Mouse (Mus musculus) frontal cortex, postnatal 36 days (tissue): ENCODE results near the gene Gm49711.
"Not testable (repeated sequence)": the region's sequence is repeated elsewhere in the genome, so short reads cannot be mapped to it uniquely, and the experiment has no call there.

ENCODE experiments used
- DNase-seq, 2 experiments: peaks; one replicate each; pipeline ENCODE4 v3.0.0; 2022; ENCODE audit warnings: low spot score in 2 of 2

Gene Gm49711

DNA sequence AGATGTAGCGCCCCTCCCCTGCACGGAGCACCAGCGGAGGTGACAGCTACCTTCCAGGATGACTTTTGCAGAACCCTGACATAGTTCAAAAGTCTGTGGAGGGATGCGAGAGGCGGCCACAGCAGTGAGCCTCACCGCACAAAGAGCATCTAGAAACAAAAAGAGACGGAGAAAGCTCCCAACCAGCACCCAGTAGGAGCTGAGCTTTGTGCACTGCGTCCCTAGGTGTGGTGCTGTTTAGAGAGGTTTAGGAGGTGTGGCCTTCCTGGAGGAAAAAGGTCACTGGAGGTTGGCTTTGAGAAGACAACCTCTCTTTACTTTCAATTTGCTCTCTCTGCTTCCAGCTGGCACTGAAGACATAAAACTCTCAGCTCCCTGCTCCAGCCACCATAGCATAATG, 121.2 kb downstream of the Gm49711 start:
- no peak for DNase-seq

DNA sequence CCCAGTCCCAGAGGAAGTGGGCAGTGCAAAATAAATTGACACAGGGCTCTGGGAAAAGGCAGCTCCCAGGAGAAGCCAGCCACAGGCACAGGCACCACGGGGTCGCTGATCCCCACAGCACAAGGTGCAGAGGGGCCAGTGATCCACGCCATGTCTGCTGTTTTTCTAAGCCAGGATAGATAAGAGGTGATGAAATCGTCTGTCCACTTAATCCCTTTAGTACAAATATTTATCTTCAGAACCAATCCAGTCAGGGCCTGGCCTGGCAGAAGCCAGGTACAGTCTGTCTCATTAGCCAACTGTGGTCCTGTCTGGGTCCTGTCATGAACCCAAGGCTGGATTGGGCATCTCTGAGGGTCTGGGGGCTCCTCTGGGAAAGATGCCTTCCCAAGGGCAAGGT, 125.4 kb downstream of the Gm49711 start:
- no peak for DNase-seq

DNA sequence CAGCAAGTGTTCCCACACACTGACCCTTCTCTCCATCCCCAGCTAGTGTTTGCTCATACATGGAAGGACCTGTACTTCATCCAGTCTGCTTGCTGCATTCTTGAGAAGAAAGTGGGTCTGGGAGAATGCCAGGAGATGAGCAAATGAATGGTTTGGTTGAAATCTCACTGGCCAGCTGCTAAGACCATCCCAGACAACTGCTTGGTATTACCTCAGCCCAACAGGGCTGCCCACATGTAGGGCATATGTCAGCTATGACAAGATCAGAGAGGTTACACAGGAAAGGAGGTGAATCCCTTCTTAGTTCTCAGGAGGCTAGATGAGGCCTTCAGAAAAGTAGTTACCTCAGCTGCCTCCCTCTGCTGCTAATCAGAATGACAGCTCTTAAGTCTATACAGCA, 132.5 kb downstream of the Gm49711 start:
- no peak for DNase-seq

DNA sequence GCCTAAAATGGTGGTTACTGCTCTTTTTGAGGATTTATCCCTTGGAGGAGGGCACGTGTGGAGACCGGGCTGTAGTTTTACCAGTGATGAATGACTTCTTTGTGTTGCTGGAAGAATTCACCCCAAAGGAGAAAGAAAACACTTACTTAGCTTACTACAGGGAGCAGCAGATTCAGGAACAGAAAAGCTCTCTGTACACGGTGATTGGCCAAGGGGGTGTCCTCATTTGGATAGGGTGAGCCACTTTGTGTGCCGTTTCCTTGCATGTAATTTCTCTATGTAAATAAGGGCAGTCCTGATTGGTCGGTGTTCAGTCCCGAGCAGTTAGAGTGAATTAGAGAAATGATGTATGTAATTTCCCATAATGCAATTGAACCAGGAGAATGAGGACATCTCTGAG, 137.0 kb downstream of the Gm49711 start:
- DNase-seq = no peak

DNA sequence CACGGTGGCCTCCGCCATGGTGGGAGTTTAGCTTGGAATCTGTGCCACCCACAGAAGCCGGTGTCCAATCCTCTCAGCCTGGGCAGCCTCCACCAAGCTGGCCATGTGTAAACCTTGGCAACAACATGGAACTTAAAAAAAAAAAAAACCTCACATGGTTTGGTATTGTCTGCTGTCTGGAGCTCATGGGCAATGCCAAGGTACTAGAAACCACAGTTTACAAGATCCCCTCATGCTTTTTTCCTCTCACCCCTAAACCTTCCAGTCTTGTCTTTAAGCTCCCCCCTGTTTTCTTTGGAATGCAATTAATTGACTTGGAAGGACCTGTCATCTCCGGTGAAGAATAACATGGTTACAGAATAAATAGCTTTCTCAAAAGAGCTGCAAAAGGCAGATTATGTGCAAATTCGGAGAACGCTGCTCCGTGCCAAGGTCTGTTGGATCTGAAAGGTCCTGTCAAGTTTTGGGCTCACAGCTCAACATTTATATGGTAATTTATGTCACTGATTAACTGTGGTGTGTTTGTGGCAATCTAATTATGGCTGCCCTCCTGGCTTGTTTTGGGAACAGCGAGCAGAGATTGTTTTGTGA, 138.7 kb downstream of the Gm49711 start:
- DNase-seq = no peak

DNA sequence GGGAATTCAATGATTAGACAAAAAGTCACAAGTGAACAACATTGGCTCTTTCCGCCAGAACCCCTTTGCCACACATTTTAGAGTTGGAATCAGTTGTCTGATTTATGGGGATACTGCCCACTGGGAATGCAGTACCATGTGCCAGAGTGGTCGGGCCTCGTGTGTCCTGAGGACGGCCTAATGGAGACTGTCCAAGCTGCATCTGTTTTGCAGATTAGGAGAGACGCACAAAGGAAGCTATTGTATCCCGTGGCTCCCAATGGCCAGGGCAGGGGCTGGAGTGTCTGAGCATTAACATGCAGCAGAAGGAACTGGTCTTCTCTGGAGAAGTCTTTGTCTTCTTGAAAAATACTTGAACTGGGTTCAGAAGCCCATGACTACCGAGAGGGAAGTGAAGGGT, 142.5 kb downstream of the Gm49711 start:
- DNase-seq = no peak

DNA sequence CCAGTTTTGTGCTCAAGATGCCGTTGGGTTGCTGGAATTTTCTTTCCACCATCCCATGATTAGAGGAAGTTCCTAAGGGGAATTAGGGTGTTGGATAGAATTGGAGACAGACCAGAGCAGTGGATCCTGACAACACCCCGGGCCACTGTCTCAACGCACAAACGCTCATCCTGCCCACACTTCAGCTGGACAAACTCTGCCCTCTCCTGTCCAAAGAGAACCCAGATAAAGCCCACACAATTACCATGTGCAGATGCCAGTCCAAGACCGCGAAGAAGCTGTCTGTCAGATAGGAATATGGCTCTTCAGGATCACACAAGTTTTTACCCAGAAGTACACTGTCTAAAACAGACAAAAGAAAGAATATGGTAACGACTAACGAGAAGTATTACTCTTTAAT, 145.5 kb downstream of the Gm49711 start:
- no peak for DNase-seq

DNA sequence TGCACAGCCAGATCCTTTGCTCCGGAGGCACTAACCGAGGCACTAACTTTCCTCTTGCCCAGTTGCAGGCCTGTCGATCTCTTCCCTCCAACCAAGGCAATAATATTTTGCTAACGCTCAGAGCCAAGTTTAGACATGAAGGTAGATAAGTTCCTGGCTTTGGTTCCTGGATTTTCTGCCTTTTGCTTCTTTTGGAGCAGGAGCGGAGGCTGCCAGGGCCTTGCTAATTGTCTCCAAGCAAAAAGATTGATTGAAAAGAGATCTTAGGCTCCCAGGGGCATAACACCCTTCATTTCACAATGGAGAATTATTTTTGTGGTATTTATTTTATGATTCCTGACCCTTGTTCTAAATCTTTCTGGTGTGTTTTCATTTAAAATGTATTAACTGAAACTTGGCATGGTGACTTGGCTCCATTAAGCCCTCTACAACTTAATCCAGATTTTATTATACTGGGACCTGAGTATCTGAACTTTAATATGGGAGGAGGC, 151.2 kb downstream of the Gm49711 start:
- DNase-seq = no peak

DNA sequence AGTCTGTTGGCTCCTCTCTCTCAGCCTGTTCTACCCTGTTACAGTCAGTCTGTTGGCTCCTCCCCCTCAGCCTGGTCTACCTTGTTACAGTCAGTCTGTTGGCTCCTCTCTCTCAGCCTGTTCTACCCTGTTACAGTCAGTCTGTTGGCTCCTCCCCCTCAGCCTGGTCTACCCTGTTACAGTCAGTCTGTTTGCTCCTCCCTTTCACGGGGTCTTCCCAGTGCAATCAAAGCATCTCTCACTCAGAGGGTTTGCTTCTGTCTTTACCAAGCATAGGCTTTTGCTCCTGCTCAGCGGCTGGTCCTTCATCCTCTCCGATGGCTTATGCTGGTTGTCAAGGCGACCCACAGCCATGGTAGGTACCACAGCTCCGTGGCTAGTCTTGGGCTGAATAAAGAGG, 152.2 kb downstream of the Gm49711 start:
- not testable (repeated sequence) for DNase-seq

DNA sequence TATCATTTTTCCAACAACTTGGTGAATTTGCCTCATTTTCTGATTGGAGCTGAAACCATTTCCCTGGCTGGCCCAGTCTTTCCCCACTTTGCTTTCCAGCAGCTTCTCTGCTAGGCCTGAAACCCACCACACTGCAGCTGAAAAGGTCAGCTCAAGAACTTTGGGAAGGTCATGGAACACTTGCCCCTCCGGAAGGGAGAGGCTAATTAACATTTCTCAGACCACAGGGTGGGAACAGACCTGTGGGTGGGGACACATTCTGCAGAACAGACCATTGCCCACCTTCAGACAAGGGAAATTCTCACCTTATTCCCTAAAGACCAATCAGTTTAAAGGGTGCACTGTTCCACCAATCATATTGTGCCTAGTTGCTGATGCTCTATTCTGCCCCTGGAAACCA, 155.8 kb downstream of the Gm49711 start:
- not testable (repeated sequence) for DNase-seq

DNA sequence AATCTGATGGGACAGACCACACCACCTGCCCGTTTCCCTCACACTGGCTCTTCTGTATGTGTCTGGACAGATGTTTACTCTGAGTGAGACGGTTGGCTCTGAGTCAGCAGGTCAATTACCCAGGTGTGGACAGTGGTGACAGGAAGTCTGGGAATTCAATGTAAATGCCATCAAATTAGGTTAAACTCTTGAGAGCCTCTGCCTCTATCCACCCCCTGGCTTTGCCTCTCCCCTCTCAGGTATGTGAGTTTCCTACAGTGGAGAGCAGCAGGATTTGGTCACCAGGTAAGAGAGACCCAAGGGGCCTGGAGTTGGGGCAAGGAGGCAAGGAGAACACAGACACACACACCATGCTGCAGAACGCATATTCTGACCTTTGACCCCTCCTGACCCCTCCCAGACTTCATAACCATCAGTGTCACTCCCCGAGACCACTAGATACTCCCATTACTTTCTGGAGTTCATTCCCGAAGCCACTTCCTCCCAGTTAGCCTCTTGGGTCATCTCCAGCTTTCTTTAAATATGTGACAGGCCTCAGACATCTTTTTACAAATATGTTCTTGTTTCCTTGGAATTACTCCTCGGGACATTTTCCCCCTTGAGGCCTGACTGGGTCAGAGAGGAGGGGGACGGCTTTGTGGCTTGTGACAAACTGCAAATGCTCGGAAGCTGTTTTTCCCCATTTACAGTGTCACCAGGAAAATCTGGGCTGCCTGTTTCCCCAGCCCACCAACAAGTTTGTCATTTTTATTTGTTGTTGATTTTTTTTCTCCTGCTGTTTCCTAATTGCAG, 157.7 kb downstream of the Gm49711 start:
- DNase-seq = no peak

DNA sequence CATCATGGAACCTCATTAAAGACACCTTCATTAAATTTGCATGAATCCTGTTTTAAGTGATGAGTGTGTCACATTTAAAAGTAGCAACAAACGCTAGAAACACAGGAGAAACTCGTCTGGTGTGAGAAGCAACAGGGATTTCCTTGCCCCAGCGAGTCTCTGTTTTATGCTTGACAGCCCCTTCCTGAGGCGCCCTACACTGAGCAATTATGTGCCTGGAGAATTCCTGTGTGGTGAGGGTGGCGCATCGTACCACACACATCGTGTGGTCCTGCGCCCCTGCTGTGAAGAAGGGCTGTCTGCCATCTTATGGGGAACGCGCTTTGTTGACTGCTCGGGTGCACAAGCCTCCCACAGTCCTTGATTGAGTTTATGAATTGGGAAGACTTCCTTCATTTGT, 162.6 kb downstream of the Gm49711 start:
- DNase-seq = no peak

DNA sequence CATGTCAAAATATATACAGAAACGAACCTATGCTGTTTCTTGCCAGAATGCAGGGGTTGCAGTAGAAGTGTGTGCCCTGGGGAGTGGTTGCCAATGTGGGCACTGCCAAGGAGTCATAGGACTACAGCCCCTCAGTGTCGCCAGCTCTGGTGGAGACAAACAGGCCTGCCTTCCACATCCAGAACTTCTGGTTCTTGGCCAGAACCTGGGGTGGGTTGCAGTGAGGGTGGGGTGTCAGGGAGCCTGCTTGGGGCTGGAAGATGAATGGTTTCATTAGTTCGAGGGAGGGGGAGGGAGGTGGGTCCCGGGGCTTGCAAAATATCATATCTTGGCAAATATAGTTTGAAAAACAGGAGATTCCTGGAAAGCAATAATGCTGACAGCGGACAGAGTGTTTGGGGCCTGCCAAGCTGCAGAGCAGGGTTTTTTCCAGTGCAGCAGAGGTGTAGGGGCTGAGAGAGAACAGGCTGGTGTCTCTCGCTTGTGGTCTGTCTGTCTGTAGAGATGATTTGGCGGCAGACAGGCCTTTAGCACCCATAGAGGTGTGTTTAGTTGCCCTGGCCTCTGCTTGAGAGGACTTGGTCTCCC, 170.3 kb downstream of the Gm49711 start:
- DNase-seq = no peak

DNA sequence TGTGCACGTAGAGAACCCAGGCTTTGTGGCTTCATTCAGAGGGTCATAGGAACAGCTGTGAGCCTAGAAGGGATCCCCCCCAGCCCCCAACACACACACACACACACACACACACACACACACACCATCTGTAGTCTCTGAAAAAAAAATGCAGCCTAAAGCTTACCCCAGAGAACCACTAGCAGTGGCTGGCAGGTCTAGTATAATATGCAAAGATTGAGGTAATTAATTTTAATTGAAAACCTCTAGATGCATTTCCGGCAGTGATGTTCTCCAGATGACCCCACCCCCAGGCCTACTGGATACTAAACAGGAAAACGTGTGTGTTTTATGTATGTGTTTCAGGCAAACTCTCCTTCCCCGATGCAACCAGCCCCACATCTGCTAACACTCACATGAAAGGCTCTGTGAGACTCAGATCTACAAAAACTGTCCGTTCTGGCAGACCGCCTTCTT, 172.4 kb downstream of the Gm49711 start:
- DNase-seq = no peak

DNA sequence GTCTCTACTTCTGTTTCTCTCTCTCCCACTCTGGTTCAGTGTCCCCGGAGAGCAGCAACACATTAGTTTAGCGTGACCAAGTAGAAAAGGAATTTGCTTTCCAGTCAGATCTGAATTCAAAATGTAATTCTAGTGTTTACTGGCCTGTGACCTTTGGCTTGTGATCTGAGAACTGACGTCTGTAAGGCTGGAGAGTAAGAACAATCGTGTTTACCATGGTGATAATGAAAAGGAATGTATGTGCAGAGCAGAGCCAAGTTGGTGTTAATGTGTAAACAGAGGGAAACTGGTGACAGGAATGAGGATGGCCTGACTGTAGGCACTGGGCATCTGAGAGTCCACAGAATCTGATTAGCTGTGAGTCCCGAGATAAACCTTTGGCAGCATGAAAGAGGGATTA, 176.4 kb downstream of the Gm49711 start:
- DNase-seq = no peak

DNA sequence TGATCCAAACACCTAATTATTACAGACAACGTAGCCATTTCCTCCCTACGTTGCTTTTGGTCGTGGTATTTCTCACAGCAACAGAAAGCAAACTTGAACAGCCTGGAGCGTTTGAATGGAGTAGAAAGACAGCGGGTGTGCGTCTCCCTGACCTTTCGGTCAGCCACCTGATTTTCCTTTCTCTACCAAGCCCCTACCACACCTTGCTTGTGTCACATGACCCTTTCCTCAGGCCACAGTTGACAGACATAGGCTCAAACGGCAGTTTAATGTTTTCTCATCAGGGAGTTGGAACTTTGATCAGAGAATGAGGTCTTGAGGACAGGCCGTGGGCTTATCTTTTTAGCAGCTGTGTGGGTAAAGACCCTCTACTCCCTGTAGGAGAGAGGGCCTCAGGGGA, 177.1 kb downstream of the Gm49711 start:
- DNase-seq = no peak
